Mouse (Mus musculus) E14TG2a.4 (cell line): ENCODE data around the gene Gcg.

Experiments
- CTCF ChIP-seq: conservative IDR thresholded peaks from 2 replicates; pipeline ENCODE4 v1.5.1; 2014; ENCODE audit warnings: low read length
- NANOG ChIP-seq: IDR thresholded peaks from 2 replicates; pipeline ENCODE4 v1.6.1; 2014; ENCODE audit warnings: borderline replicate concordance, low read length, mixed read lengths
- POU5F1 ChIP-seq: IDR thresholded peaks from 2 replicates; pipeline ENCODE4 v1.6.1; 2014; ENCODE audit warnings: low read length, borderline replicate concordance

DNA sequence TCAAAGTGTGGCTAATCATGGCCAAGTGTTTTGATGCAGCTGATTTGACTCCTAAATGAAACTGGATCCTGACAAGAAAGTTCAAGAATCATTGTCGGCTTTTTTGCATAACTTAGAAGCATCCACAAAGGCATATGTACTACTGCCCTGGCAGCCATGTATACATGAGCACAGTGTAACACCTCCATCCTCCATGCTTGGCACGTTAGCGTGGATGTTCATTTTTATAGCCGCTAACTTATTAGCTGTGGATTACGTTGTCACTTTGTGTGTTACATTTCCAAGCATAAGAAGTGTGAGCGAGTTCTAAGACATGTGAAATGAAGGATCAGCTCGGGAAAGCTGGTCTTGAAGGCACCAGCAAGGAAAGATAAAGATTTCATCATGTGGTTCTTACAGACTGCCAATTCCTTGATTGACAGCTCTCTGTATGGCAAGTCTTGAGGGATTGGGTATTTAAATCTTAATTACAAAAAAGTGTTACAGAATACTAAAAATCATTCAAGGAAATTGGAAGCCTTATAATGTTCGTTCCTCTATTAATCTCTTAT lies 52.1 kb downstream of the Gcg start:
- TF ChIP-seq CTCF (no peak), NANOG (no peak), POU5F1 (no peak)
